Mouse (Mus musculus) brain, embryonic 14.5 days (tissue): ENCODE measurements around the gene Kansl1l.

Experiments used
- CTCF ChIP-seq: fragments of 200-500 bp; IDR thresholded peaks from 2 replicates; pipeline ENCODE4 v1.5.1; 2012; ENCODE audit warnings: inconsistent platforms, mild to moderate bottlenecking, moderate library complexity, borderline replicate concordance; ENCODE audit not compliant: insufficient read depth, insufficient read length; ENCODE audit errors: extremely low read depth
- POLR2A ChIP-seq: fragments of 200-500 bp; IDR thresholded peaks from 2 replicates; pipeline ENCODE4 v1.6.1; 2012; ENCODE audit warnings: mild to moderate bottlenecking, inconsistent platforms, borderline replicate concordance; ENCODE audit not compliant: poor library complexity, insufficient read depth, insufficient read length, severe bottlenecking; ENCODE audit errors: extremely low read depth

DNA sequence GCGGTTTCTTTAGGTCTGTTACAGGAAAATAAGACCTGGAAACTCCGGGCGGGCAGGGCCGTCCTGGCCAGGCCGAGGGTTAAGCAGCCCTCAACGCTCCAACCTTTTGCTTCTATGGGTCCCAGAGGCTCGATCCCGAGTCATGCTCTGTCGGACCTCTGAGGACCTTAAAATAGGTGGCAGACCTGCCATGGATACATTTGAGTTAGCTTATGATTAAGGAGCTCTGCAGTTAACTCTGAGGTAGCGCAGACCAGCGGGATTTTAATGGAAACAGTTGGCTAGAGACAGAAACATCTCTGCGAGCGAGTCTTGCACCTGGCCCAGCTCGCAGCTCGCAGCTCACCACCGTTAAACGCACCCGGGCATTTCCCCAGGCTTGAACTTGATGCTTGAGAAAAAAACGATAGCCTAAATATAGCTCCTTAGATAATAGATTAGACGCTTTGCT lies 528 bp upstream of the Kansl1l start:
- TF ChIP-seq CTCF: no peak
- TF ChIP-seq POLR2A: no peak
